Mouse (Mus musculus) adrenal gland, postnatal 10 days (tissue): ENCODE measurements around the gene Cfl1. TPM values are rescaled to one million over a fixed set of nuclear protein-coding genes. Genes with fewer than 3 reads are reported as not detected.

ENCODE experiments used
- DNase-seq: peaks from one replicate; pipeline ENCODE4 v3.0.0; 2021; ENCODE audit warnings: mixed read lengths
- total RNA-seq, 2 experiments: library from RNA; stranded (reverse); gene quantifications; 2 replicates each; pipeline ENCODE4 v1.2.3; 2021

Gene Cfl1
- total RNA-seq, 2 experiments from 2014 or later: 651 to 659 TPM

GRCm38 (mm10) chr19:5463791-5464562 is 26.3 kb upstream of the Cfl1 start:
- DNase-seq: peak; percentile 66

- no peak for DNase-seq
Measured at GRCm38 (mm10) chr19:5465037-5465436, 25.2 kb upstream of the Cfl1 start.

GRCm38 (mm10) chr19:5466916-5467500 is 23.2 kb upstream of the Cfl1 start:
- DNase-seq: no peak

- DNase-seq: no peak
Measured at GRCm38 (mm10) chr19:5468374-5468773, 21.9 kb upstream of the Cfl1 start, which contains the start of gene Ctsw. Ctsw (minus strand) TSS chr19:5468507.

- DNase-seq: no peak
Measured at GRCm38 (mm10) chr19:5471846-5472245, 18.4 kb upstream of the Cfl1 start.

- DNase-seq: no peak
Measured at GRCm38 (mm10) chr19:5472857-5473256, 17.4 kb upstream of the Cfl1 start.

GRCm38 (mm10) chr19:5473720-5474119 is 16.5 kb upstream of the Cfl1 start, which contains the start of gene Efemp2:
Efemp2 (plus strand) TSS chr19:5473954.
- DNase-seq: peak; percentile 90

GRCm38 (mm10) chr19:5474281-5475068 is 15.8 kb upstream of the Cfl1 start:
- DNase-seq: peak; percentile 76

- DNase-seq: no peak
Measured at GRCm38 (mm10) chr19:5475069-5475714, 15.1 kb upstream of the Cfl1 start.

GRCm38 (mm10) chr19:5477004-5477667 is 13.1 kb upstream of the Cfl1 start:
- peak; percentile 41 for DNase-seq

GRCm38 (mm10) chr19:5477668-5478300 is 12.5 kb upstream of the Cfl1 start:
- DNase-seq: peak; percentile 54

GRCm38 (mm10) chr19:5480016-5480415 is 10.2 kb upstream of the Cfl1 start:
- no peak for DNase-seq

GRCm38 (mm10) chr19:5481398-5481797 is 8.9 kb upstream of the Cfl1 start:
- DNase-seq: no peak

GRCm38 (mm10) chr19:5483386-5484359 is 6.6 kb upstream of the Cfl1 start:
- DNase-seq: no peak

GRCm38 (mm10) chr19:5484496-5484895 is 5.8 kb upstream of the Cfl1 start:
- no peak for DNase-seq

- DNase-seq: no peak
Measured at GRCm38 (mm10) chr19:5485371-5485770, 4.9 kb upstream of the Cfl1 start.

GRCm38 (mm10) chr19:5485821-5486220 is 4.4 kb upstream of the Cfl1 start:
- no peak for DNase-seq

GRCm38 (mm10) chr19:5486286-5486685 is 4.0 kb upstream of the Cfl1 start:
- DNase-seq: no peak

GRCm38 (mm10) chr19:5486771-5487170 is 3.5 kb upstream of the Cfl1 start:
- DNase-seq: no peak
